Mouse (Mus musculus): ENCODE measurements around the gene Ptar1. TPM values are rescaled to one million over a fixed set of nuclear protein-coding genes. Genes with fewer than 3 reads are reported as not detected.

Gene Ptar1
- polyA plus RNA-seq, 1 experiment from 2014 or later = 4.3 TPM

DNA sequence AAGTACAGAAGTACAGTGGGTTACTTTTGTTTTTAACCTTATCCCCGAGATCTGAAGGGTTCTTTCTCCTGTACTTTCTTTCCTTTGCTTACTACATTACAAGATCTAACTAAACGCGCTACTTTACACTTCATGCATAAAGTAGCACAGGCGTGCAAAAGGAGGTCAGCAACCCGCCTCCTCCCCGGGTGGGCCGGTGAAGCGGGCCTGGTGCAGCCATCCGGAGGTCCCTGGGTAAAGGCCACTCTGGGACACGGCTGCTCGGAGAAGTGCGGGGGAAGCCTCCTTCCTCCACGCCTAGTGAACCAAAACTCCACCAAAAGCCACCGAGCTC, 300 bp upstream of the Ptar1 start:
- Histone ChIP-seq H3K27ac (replicated peaks) (peak overlapping the region; percentile 94), H3K36me3 (no peaks in the 10 kb centered on the region), H3K27me3 (no peaks in the 10 kb centered on the region), H3K4me2 (peak overlapping the region; percentile 61), H3K4me3 (peak overlapping the region; percentile 69), H3K9ac (peak overlapping the region; percentile 76), H3K9me3 (no peaks in the 10 kb centered on the region), H3K4me1 (replicated peaks) (peaks cover 21% of the 10 kb centered on the region)
- 1% methylated on average over 14 of the region's 14 CpGs for WGBS
- ATAC-seq (ENCODE audit: low FRiP score, low read depth) = peak; percentile 80

DNA sequence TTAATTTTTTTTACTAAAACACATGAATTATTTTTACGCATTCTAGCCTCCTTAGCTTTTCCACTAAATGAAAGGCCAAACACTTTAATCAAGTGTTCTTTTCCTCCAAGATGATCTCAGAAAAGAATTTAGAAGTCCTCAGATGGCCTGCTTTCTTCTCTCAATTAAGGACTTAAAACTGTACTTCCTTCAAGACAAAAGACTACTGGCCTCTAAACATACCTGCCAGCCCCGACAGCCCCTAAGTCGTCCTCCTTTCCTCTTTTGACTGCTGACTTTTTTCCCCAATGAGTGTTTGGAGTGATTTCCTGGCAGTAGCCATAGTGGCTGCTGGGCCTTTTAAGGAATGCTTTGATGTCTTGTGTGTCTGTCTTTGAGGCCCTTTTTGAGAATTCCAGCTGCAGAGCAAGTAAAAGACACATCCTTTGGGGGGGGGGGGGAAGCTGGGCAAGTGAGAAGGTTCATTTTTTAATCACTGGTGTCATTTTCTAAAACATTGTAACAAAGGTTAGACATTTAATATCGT, 1.3 kb downstream of the Ptar1 start:
- no peak for ATAC-seq (ENCODE audit: low FRiP score, low read depth)
- peaks cover 21% of the 10 kb centered on the region for H3K4me1 ChIP-seq (replicated peaks)
- no peaks in the 10 kb centered on the region for H3K27me3 ChIP-seq
- no peak overlapping the region for H3K27ac ChIP-seq (replicated peaks)
- no peaks in the 10 kb centered on the region for H3K36me3 ChIP-seq
- H3K4me2 ChIP-seq = peak overlapping the region; percentile 61
- no peaks in the 10 kb centered on the region for H3K9me3 ChIP-seq
- 10% methylated on average over 4 of the region's 4 CpGs for WGBS
- H3K9ac ChIP-seq = peak overlapping the region; percentile 4; the same call in 1 of the 2 replicates
- peak overlapping the region; percentile 69 for H3K4me3 ChIP-seq

DNA sequence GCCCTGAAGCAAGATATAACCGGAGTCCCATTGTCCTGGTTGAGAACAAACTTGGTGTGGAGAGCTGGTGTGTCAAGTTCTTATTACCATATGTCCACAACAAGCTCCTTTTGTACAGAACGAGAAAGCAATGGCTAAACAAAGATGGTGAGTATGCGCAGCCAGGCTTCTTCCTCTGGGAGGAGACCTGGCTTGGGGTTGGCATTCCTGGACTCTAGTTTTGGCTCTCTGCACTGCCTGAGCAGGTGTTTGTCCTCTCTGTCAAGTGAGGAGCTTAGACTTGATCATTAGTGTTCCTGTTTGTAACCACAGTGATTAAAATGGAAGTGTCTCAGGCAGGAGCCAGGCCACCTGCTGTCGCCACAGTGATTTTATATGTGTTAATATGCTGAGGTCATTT, 7.1 kb downstream of the Ptar1 start:
- 66% methylated on average over 4 of the region's 4 CpGs for WGBS
- no peak for ATAC-seq (ENCODE audit: low FRiP score, low read depth)
- Histone ChIP-seq H3K9ac (no peak overlapping the region), H3K27ac (replicated peaks) (no peak overlapping the region), H3K4me3 (no peak overlapping the region), H3K4me1 (replicated peaks) (peaks cover 13% of the 10 kb centered on the region), H3K27me3 (no peaks in the 10 kb centered on the region), H3K4me2 (no peak overlapping the region), H3K9me3 (no peaks in the 10 kb centered on the region), H3K36me3 (peaks cover 18% of the 10 kb centered on the region)

DNA sequence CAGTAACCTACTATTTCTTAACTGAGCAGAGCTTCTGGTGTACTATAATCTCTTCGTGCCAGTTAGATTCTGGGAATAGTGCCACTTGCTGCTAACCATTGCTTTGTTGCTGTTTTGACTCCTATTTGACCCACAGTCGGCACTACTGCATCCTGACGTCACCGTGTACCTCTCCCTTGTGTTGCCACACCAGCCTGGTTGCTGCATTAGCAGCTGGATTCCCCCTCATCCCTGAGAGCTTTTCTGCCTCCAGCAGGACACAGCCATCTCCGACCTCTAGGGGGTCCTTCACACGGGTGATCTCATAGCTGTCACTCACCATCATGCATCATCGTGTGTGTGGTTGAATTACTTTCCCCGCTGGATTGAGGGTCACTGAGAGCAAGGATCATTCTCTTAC, 10.6 kb downstream of the Ptar1 start:
- no peak for ATAC-seq (ENCODE audit: low FRiP score, low read depth)
- 66% methylated on average over 8 of the region's 8 CpGs for WGBS
- Histone ChIP-seq H3K27ac (replicated peaks) (no peak overlapping the region), H3K36me3 (peaks cover 26% of the 10 kb centered on the region), H3K27me3 (no peaks in the 10 kb centered on the region), H3K9ac (no peak overlapping the region), H3K9me3 (no peaks in the 10 kb centered on the region), H3K4me1 (replicated peaks) (0 out of 2 replicates have a peak, but pooled peaks cover 3% of the 10 kb centered on the region), H3K4me2 (no peak overlapping the region), H3K4me3 (no peak overlapping the region)

DNA sequence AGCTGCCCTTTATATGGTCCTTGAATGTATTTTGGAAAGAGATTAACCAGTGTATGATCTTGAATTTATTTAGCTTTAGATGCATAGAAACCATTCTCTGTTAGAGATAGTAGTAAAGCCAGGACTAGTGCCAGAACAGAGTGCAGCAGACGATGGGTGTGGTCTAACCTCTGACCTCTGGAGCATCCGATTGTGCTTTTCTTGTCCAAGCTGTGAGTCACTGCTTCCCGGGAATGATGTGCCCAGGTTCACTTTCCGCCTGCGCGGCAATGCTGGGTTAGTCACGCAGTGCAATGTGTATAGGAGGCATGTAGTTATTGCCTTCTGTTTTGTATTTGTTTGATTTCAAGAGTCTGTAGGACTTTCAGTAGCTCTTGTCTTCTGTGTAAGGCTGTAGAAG, 11.1 kb downstream of the Ptar1 start:
- WGBS = 82% methylated on average over 7 of the region's 7 CpGs

DNA sequence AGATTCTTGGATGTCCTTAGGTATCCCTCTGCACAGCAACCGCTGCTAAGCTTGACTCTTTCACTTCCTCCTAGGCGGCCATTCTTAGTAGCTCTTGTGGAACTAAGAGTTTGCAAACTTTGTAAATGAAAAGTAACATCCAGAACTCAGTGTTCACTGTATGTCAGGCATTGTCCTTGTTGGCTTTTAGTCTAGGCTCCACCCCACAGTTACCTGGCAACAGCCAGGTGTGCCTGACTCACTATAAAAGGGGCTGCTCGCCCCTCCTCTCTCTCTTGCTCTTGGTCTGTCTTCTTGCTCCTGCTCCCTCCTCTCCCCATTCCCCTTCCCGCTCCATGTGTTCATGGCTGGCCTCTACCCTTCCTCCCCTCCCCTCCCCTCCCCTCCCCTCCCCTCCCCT, 11.9 kb downstream of the Ptar1 start:
- Histone ChIP-seq H3K9ac (no peak overlapping the region), H3K27ac (replicated peaks) (no peak overlapping the region), H3K4me3 (no peak overlapping the region), H3K4me1 (replicated peaks) (0 out of 2 replicates have a peak, but pooled peaks cover 3% of the 10 kb centered on the region), H3K9me3 (no peaks in the 10 kb centered on the region), H3K36me3 (peaks cover 26% of the 10 kb centered on the region), H3K27me3 (no peaks in the 10 kb centered on the region), H3K4me2 (no peak overlapping the region)
- ATAC-seq (ENCODE audit: low FRiP score, low read depth) = no peak
- 92% methylated on average over 4 of the region's 4 CpGs for WGBS

More for the DNA sequence above, 11.1 kb downstream of the Ptar1 start:
- Histone ChIP-seq H3K27ac (replicated peaks) (no peak overlapping the region), H3K4me1 (replicated peaks) (0 out of 2 replicates have a peak, but pooled peaks cover 3% of the 10 kb centered on the region), H3K4me2 (no peak overlapping the region), H3K27me3 (no peaks in the 10 kb centered on the region), H3K4me3 (no peak overlapping the region), H3K36me3 (peaks cover 26% of the 10 kb centered on the region), H3K9me3 (no peaks in the 10 kb centered on the region), H3K9ac (no peak overlapping the region)
- no peak for ATAC-seq (ENCODE audit: low FRiP score, low read depth)

DNA sequence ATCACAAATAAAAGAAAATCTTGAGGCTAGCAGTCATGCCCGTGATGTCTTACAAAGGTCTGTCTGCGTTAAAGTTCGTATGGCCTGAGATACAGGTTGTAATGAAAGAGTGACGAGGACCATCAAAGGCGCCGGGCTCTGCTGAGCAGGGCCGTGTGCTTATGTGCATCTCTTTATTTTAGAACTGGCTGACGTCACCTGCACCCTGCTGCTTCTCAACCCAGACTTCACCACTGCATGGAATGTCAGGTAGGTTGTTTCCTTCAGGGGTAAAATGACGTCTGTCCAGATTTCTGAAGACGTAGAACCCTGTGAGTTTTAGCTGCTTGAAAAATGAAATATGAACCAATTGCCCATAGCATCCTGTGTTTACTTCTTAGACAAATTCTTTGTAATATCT, 15.7 kb downstream of the Ptar1 start:
- Histone ChIP-seq H3K4me1 (replicated peaks) (no peaks in the 10 kb centered on the region), H3K9me3 (no peaks in the 10 kb centered on the region), H3K27me3 (no peaks in the 10 kb centered on the region), H3K36me3 (peaks cover 22% of the 10 kb centered on the region; the same call in 1 of the 2 replicates), H3K9ac (no peak overlapping the region), H3K27ac (replicated peaks) (no peak overlapping the region), H3K4me2 (no peak overlapping the region), H3K4me3 (no peak overlapping the region)
- WGBS = 85% methylated on average over 10 of the region's 10 CpGs
- ATAC-seq (ENCODE audit: low FRiP score, low read depth) = no peak

DNA sequence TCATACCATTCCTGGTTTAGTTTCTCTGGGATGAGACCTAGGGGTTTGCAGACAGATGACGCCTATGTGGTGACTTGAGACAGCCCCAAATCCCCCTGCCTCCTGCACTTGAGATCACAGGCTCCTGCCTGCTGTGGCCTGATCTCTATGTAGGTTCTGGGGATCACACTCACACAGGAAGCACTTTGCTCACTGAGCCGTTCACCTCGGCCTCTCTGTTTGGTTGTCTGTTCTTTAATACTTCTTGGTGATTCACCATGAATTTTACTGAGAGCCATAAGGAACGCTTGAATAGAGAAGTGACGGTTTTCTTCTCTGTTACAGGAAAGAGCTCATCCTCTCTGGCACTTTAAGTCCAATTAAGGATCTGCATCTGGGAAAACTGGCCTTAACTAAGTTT, 18.2 kb downstream of the Ptar1 start:
- H3K9me3 ChIP-seq = no peaks in the 10 kb centered on the region
- no peak overlapping the region for H3K27ac ChIP-seq (replicated peaks)
- H3K9ac ChIP-seq = no peak overlapping the region
- no peak for ATAC-seq (ENCODE audit: low FRiP score, low read depth)
- no peaks in the 10 kb centered on the region for H3K4me1 ChIP-seq (replicated peaks)
- H3K27me3 ChIP-seq = no peaks in the 10 kb centered on the region
- WGBS = 91% methylated on average over 5 of the region's 5 CpGs
- no peak overlapping the region for H3K4me2 ChIP-seq
- H3K4me3 ChIP-seq = no peak overlapping the region
- H3K36me3 ChIP-seq = peaks cover 28% of the 10 kb centered on the region

DNA sequence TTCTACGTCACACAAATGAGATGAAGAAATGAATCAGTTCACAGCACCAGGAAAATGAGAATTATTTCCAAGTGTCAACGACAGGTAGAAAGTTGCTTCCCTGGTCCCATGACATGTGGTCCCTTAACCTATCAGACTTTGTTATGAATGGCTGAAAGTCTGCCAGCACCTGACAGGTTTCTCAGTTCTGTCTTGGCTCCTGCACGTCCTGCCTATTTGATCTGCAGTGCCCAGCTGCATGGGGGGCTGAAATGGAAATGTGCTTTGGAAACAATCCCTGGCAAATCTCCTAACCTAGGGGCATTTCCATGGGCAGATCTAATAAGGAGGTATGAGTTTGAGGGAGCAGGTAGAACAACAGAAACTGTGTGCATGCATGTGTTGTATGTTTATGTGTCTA, 59.3 kb downstream of the Ptar1 start:
- Histone ChIP-seq H3K9me3 (no peaks in the 10 kb centered on the region), H3K9ac (no peak overlapping the region), H3K4me1 (replicated peaks) (no peaks in the 10 kb centered on the region), H3K4me3 (no peak overlapping the region), H3K4me2 (no peak overlapping the region), H3K36me3 (no peaks in the 10 kb centered on the region), H3K27me3 (no peaks in the 10 kb centered on the region), H3K27ac (replicated peaks) (no peak overlapping the region)
- no peak for ATAC-seq (ENCODE audit: low FRiP score, low read depth)
- 72% methylated on average over 3 of the region's 3 CpGs for WGBS

DNA sequence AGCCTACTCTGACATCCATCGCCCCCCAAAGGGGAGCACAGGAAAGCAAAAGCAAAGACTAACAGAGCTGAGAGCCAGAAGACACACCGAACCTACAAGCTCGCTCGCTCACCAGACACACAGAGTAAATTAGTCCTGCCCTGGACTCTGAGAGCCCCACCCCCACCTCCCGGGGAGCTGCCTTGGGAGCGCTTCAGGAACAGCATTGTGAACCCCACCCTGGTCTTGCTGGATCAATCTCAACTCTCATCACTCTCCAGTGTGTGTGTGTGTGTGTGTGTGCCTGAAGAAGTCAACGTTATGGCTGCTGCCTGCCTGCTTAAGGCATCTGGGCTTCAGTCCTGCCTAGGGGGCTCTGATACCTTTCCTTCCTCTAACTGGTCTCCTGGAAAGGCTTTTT, 69.8 kb downstream of the Ptar1 start:
- Histone ChIP-seq H3K27me3 (no peaks in the 10 kb centered on the region), H3K9me3 (no peaks in the 10 kb centered on the region), H3K4me2 (0 out of 2 replicates have a peak overlapping the region, but pooled peaks have one; percentile 20), H3K4me3 (no peak overlapping the region), H3K27ac (replicated peaks) (no peak overlapping the region), H3K4me1 (replicated peaks) (peaks cover 23% of the 10 kb centered on the region), H3K9ac (no peak overlapping the region), H3K36me3 (no peaks in the 10 kb centered on the region)
- ATAC-seq (ENCODE audit: low FRiP score, low read depth) = no peak
- 17% methylated on average over 7 of the region's 7 CpGs for WGBS

DNA sequence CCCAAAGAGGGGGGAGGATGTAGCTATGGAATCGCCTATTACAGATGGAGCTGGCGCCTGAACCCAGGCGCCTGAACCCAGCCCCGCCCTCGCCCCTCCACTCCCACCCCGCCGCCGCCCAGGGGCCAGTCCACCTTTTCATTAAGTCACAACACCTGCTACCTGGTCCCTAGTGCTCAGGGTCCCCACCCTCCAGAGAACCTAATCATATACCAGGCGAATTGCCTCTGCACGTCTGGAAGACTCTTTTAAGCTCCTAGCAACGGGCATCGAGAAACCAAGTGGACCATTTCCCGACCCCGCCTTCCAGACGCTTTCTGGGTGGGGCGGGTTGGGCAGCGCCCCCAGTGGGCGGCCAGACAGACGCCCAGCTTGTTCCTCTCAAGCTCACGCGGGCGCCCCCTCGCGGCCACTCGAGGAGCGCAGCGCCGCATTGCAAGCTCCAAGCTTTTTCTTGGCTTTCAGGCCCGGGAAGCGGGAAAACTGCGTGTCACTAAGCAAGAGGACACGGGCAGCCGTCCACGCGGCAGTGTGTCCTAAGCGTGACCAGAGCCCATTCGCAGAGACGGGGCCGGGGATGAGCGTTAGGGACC, 70.8 kb downstream of the Ptar1 start:
- peaks cover 29% of the 10 kb centered on the region for H3K4me1 ChIP-seq (replicated peaks)
- H3K9me3 ChIP-seq = no peaks in the 10 kb centered on the region
- peak overlapping the region; percentile 98 for H3K27ac ChIP-seq (replicated peaks)
- peak overlapping the region; percentile 91 for H3K9ac ChIP-seq
- no peaks in the 10 kb centered on the region for H3K36me3 ChIP-seq
- peak; percentile 77; the same call in 1 of the 2 replicates for ATAC-seq (ENCODE audit: low FRiP score, low read depth)
- under 1% methylated on average over 40 of the region's 40 CpGs for WGBS
- H3K4me3 ChIP-seq = peak overlapping the region; percentile 75
- no peaks in the 10 kb centered on the region for H3K27me3 ChIP-seq
- H3K4me2 ChIP-seq = peak overlapping the region; percentile 80

DNA sequence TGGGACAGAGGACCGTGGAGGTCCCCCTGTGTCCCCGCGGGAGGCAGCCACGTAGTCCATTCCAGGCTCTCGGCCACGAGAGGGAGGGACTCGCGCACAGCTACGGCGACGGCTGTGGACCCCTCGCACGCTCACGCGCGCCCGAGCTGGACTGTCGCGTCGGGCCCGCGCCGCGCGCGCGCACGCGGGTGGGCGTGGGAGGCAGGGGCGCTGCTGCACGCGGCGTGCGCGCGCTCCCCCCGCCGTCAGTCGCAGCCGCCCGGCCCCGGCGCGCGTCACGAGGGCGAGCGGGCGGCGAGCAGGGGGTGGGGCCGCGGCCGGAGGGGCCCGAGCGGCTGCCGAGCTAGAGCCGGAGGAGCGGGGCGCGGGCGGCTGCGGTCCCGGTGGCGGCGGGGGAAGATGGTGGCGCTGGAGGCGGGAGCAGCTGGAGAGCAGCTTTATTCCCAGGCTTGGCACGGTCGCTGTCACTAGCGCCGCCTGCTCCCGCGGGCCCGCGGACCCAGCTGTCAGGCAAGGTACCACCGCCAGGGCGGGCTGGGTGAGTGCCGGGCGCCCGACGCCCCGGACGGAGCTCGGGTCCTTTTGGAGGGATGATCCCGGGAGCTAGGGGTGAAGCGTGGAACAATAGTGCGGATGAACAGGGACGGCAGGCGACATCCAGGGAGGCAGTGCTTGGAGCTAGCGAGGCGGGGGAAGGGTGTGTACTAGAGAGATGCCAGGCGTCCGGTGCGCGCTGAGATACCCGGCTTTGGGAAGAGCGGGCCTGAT, 71.5 kb downstream of the Ptar1 start, which contains the start of gene Apba1:
Apba1 (plus strand) TSS at position 334 of the 768 bp plus-strand sequence.
- WGBS = under 1% methylated on average over 85 of the region's 98 CpGs

More for the DNA sequence above, 71.5 kb downstream of the Ptar1 start, which contains the start of gene Apba1:
- no peaks in the 10 kb centered on the region for H3K9me3 ChIP-seq
- peak; percentile 91 for ATAC-seq (ENCODE audit: low FRiP score, low read depth)
- H3K4me3 ChIP-seq = peak within 1 kb of the TSS; percentile 75
- no peaks in the 10 kb centered on the region for H3K27me3 ChIP-seq
- no peaks in the 10 kb centered on the region for H3K36me3 ChIP-seq
- H3K4me2 ChIP-seq = peak within 1 kb of the TSS; percentile 80
- H3K9ac ChIP-seq = peak within 1 kb of the TSS; percentile 91
- peaks cover 35% of the 10 kb centered on the region for H3K4me1 ChIP-seq (replicated peaks)
- peak within 1 kb of the TSS; percentile 98 for H3K27ac ChIP-seq (replicated peaks)

All from hindbrain, embryonic 15.5 days (tissue).